Mouse (Mus musculus): ENCODE results near the gene Fgr. TPM values are rescaled to one million over a fixed set of nuclear protein-coding genes. Genes with fewer than 3 reads are reported as not detected.

Fgr gene
- polyA plus RNA-seq, 1 experiment from 2014 or later: 0.19 TPM

DNA sequence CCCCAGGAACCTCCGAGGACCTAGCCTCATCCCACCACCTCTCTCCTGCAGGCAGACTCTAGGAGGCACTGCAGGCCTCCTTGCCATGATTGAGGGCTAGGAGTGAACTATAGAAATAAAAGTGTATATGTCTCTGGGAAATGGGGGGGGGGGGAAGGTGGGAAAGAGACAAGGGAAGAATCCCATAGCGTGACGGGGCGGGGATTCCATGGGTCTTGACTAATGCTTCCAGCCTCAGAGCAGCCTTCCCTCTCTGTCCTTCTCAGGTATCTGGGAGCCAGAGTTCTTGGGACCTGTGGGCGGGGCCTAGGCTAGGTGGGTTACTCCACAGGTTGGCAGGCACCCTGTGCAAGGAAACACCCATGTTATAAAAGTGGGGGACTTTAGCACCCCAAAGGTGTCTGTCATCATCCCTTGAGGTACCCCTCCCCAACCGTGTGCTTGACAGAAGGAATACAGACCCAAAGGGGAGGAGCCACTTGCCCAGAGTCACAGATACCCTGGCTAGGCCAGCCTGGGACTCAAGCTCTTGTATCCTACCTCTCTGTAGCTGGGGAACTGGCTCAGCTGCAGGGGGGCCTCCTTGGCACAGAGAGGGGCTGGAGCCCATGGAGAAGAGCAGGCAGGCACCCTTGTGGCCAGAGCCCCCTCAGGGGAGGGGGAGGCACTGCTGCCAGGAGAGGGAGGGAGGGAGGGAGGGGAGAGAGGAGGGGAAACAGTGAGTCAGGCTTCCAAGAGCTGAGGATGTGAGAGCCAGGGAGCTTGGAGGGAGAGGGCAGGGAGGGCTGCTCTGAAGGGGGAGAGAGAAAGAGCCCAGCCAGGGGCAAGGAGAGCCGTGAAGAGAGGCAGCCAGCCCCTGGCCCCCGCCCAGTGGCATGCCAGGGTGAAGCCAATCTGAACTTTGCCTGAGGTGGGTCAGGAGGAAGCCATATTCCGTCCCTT lies 42.1 kb downstream of the Fgr start:
- H3K4me3 ChIP-seq: peak overlapping the region; percentile 98
- peak overlapping the region; percentile 66 for H3K27ac ChIP-seq
- H3K27me3 ChIP-seq (ENCODE audit: low read depth, poor library complexity, severe bottlenecking): no peaks in the 10 kb centered on the region
- no peaks in the 10 kb centered on the region for H3K9me3 ChIP-seq (replicated peaks)
- peaks cover 88% of the 10 kb centered on the region for H3K4me1 ChIP-seq
- H3K36me3 ChIP-seq: peaks cover 34% of the 10 kb centered on the region
- DNase-seq (ENCODE audit: low spot score): no peak
- 33% methylated on average over 9 of the region's 9 CpGs for WGBS

GRCm38 (mm10) chr4:133016677-133017415 lies 43.0 kb downstream of the Fgr start:
- no peak for DNase-seq (ENCODE audit: low spot score)
- peak overlapping the region; percentile 69 for H3K27ac ChIP-seq
- peaks cover 34% of the 10 kb centered on the region for H3K36me3 ChIP-seq
- H3K4me1 ChIP-seq: peaks cover 91% of the 10 kb centered on the region
- H3K27me3 ChIP-seq (ENCODE audit: low read depth, poor library complexity, severe bottlenecking): no peaks in the 10 kb centered on the region
- peak overlapping the region; percentile 23 for H3K4me3 ChIP-seq
- WGBS: 51% methylated on average over 4 of the region's 4 CpGs
- H3K9me3 ChIP-seq (replicated peaks): no peaks in the 10 kb centered on the region

DNA sequence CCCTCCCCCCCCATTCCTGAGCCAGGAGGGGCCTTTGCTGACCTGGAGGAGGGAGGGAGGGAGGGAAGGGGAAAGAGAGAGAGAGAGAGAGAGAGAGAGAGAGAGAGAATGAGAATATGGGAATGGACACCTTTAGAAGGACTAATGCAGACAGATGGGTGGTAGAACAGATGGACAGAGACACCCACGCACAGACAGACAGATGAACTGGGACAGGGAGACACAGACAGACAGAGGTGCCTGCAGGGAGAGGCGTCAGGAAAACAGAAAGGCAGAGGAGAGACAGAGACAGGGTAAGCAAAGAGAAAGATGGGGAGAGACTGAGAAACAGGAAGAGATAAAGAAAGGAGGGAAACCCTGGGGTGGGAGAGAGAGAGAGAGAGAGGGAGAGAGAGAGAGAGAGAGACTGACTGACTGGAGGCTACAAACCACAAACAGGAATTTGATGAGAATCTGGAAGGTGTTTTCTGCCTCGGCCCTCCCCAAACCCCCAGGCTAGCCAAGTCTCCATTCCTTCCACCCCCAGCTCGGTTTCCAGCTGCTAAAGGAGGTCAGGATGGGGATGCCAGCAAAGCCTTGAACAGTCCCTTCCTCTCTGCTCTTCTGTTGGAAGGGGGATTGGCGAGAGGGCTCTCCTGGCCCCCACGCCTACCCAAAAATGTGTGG lies 43.8 kb downstream of the Fgr start:
- Histone ChIP-seq H3K36me3 (peaks cover 34% of the 10 kb centered on the region), H3K27ac (peak overlapping the region; percentile 69; the same call in 1 of the 2 replicates), H3K27me3 (ENCODE audit: low read depth, poor library complexity, severe bottlenecking) (no peaks in the 10 kb centered on the region), H3K4me3 (peak overlapping the region; percentile 6; the same call in 1 of the 2 replicates), H3K4me1 (peaks cover 96% of the 10 kb centered on the region), H3K9me3 (replicated peaks) (no peaks in the 10 kb centered on the region)
- 64% methylated on average over 6 of the region's 6 CpGs for WGBS
- no peak for DNase-seq (ENCODE audit: low spot score)

- H3K4me1 ChIP-seq: peaks cover 96% of the 10 kb centered on the region
- no peaks in the 10 kb centered on the region for H3K27me3 ChIP-seq (ENCODE audit: low read depth, poor library complexity, severe bottlenecking)
- no peak overlapping the region for H3K27ac ChIP-seq
- H3K36me3 ChIP-seq: peaks cover 39% of the 10 kb centered on the region
- 73% methylated on average over 3 of the region's 3 CpGs for WGBS
- no peak overlapping the region for H3K4me3 ChIP-seq
- DNase-seq (ENCODE audit: low spot score): no peak
- H3K9me3 ChIP-seq (replicated peaks): no peaks in the 10 kb centered on the region
These were observed 44.4 kb downstream of the Fgr start for GRCm38 (mm10) chr4:133018263-133018798.

GRCm38 (mm10) chr4:133020721-133021120 lies 46.8 kb downstream of the Fgr start:
- WGBS: 27% methylated on average over 3 of the region's 6 CpGs
- Histone ChIP-seq H3K9me3 (replicated peaks) (no peaks in the 10 kb centered on the region), H3K36me3 (peaks cover 49% of the 10 kb centered on the region), H3K27me3 (ENCODE audit: low read depth, poor library complexity, severe bottlenecking) (no peaks in the 10 kb centered on the region), H3K4me1 (peaks cover 96% of the 10 kb centered on the region), H3K4me3 (peak overlapping the region; percentile 13), H3K27ac (peak overlapping the region; percentile 66)
- no peak for DNase-seq (ENCODE audit: low spot score)

DNA sequence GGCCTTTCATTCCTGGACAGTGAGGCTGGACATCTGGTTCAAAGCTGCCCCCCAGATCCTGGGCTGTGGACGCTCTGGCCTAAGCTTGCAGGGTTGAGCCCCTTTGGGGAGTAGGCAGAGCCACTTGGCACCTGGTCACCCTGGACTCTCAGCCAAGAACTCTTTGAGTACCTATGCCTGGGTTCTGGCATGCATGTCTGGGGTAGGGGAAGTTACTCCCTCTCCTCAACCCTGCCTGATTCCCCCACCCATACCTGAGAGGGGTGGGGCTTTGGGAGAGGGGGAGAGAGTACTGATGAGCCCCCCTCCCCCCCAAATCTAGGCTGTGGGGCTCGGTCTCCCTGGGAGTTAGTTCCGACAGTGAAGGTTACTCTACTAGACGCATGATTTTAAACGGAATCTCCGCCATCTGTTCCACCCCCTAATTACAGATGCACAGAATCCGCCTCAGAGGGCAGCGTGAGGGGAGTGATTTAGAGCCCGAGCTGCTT lies 47.3 kb downstream of the Fgr start:
- no peak for DNase-seq (ENCODE audit: low spot score)
- H3K9me3 ChIP-seq (replicated peaks): no peaks in the 10 kb centered on the region
- H3K27ac ChIP-seq: peak overlapping the region; percentile 66
- H3K36me3 ChIP-seq: peaks cover 54% of the 10 kb centered on the region
- no peaks in the 10 kb centered on the region for H3K27me3 ChIP-seq (ENCODE audit: low read depth, poor library complexity, severe bottlenecking)
- H3K4me3 ChIP-seq: peak overlapping the region; percentile 13
- WGBS: 7% methylated on average over 9 of the region's 9 CpGs
- peaks cover 96% of the 10 kb centered on the region for H3K4me1 ChIP-seq

- DNase-seq (ENCODE audit: low spot score): no peak
- Histone ChIP-seq H3K36me3 (peaks cover 59% of the 10 kb centered on the region), H3K9me3 (replicated peaks) (no peaks in the 10 kb centered on the region), H3K27me3 (ENCODE audit: low read depth, poor library complexity, severe bottlenecking) (no peaks in the 10 kb centered on the region), H3K4me1 (peaks cover 94% of the 10 kb centered on the region), H3K4me3 (peak overlapping the region; percentile 29), H3K27ac (peak overlapping the region; percentile 74)
- WGBS: 15% methylated on average over 14 of the region's 14 CpGs
These were observed 48.3 kb downstream of the Fgr start for GRCm38 (mm10) chr4:133022217-133022616.

DNA sequence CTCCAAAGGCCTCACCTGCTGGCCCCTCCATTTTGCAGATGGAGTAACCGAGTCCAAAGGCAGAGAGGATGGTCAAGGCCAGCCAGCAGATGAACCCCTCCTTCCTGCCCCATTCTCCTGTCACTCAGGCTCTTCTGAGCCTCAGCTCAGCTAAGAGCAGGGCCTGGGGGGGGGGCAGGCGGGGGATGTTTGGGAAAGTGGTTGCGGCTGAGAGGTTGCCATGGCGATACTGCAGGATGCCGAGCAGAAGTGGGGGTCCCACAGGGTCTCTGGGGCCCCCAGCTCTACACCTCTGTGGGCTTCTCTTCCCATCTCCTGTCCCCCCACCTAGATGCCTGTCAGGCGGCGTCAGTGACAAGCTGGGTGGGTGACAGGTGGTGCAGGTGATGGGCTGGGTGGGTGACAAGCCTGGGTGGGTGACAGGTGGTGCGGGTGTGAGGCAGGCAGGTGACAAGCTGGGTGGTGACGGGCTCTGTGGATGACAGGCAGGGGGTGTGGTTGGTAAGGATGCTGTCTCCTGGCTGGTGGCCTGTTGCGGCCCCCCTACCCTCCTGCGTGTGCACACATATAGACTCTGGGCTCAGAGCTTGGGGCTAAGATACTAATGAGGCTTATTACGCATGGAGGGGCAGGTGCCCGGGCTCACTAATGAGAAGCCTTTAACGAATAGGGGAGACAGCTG lies 49.2 kb downstream of the Fgr start:
- 84% methylated on average over 14 of the region's 14 CpGs for WGBS
- Histone ChIP-seq H3K27ac (no peak overlapping the region), H3K9me3 (replicated peaks) (no peaks in the 10 kb centered on the region), H3K4me1 (peaks cover 87% of the 10 kb centered on the region), H3K27me3 (ENCODE audit: low read depth, poor library complexity, severe bottlenecking) (no peaks in the 10 kb centered on the region), H3K36me3 (peaks cover 59% of the 10 kb centered on the region), H3K4me3 (no peak overlapping the region)
- DNase-seq (ENCODE audit: low spot score): no peak

DNA sequence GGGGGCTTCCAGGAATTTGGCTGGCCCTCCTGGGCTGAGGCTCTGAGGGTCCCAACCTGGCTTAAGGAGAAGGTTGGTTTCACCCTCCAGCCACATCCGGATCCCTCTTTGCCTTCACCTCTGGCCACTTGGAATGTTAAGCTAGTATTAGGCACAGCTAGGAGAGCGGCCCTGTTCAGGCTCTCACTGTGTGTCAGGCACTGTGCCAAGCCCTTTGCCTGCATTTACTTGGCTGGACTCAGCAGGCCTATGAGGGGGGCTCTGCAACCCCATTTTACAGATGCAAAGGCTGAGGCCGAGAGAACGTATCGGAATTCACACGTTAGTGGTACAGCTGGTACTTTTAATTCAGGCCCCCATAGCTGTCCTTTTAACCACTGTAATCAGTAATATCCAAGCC lies 49.7 kb downstream of the Fgr start:
- DNase-seq (ENCODE audit: low spot score): no peak
- Histone ChIP-seq H3K4me1 (peaks cover 87% of the 10 kb centered on the region), H3K9me3 (replicated peaks) (no peaks in the 10 kb centered on the region), H3K4me3 (no peak overlapping the region), H3K27ac (no peak overlapping the region), H3K27me3 (ENCODE audit: low read depth, poor library complexity, severe bottlenecking) (no peaks in the 10 kb centered on the region), H3K36me3 (peaks cover 58% of the 10 kb centered on the region)
- WGBS: 88% methylated on average over 6 of the region's 6 CpGs

DNA sequence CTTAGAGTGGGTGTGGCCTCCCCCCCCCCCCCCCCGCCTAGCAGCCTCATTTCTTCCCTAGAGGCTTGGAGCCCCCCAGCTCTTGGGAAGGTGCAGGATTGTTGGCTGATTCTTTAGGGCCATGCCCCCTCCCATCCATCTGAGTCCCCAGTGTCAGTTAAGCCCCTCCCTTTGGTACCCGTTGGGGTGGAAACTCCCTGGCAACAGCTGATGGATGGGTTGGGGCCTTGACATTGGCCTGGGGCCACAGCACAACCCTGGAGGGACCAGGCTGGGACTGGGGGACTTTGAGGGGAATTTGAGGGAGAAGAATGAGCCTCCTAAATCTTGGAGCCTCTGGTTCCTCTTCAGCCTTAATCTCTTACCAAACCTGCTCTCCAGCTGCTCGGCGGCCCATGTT lies 50.5 kb downstream of the Fgr start:
- Histone ChIP-seq H3K36me3 (peaks cover 60% of the 10 kb centered on the region), H3K27ac (0 out of 2 replicates have a peak overlapping the region, but pooled peaks have one; percentile 72), H3K9me3 (replicated peaks) (no peaks in the 10 kb centered on the region), H3K27me3 (ENCODE audit: low read depth, poor library complexity, severe bottlenecking) (no peaks in the 10 kb centered on the region), H3K4me1 (peaks cover 89% of the 10 kb centered on the region), H3K4me3 (no peak overlapping the region; the same call in 1 of the 2 replicates)
- no peak for DNase-seq (ENCODE audit: low spot score)
- WGBS: 22% methylated on average over 4 of the region's 4 CpGs

- 34% methylated on average over 10 of the region's 10 CpGs for WGBS
- Histone ChIP-seq H3K27ac (peak overlapping the region; percentile 72), H3K4me1 (peaks cover 89% of the 10 kb centered on the region), H3K36me3 (peaks cover 60% of the 10 kb centered on the region), H3K9me3 (replicated peaks) (no peaks in the 10 kb centered on the region), H3K27me3 (ENCODE audit: low read depth, poor library complexity, severe bottlenecking) (no peaks in the 10 kb centered on the region), H3K4me3 (no peak overlapping the region)
- DNase-seq (ENCODE audit: low spot score): no peak
These were observed 51.2 kb downstream of the Fgr start for GRCm38 (mm10) chr4:133024969-133025685.
